Mouse (Mus musculus) NIH3T3 (cell line): ENCODE measurements around the gene Gsn.
A peak's percentile ranks its signal among the peaks of the same experiment; 100 is the strongest.

ENCODE experiments used
- DNase-seq: peaks from one replicate; pipeline ENCODE4 v3.0.0-alpha.2; 2012; ENCODE audit warnings: low read depth

The Gsn gene

GRCm38 (mm10) chr2:35253751-35254150 lies 2.4 kb upstream of the Gsn start:
- DNase-seq: no peak

- DNase-seq: peak; percentile 50
Observed at GRCm38 (mm10) chr2:35255004-35255403, 1.2 kb upstream of the Gsn start.

DNA sequence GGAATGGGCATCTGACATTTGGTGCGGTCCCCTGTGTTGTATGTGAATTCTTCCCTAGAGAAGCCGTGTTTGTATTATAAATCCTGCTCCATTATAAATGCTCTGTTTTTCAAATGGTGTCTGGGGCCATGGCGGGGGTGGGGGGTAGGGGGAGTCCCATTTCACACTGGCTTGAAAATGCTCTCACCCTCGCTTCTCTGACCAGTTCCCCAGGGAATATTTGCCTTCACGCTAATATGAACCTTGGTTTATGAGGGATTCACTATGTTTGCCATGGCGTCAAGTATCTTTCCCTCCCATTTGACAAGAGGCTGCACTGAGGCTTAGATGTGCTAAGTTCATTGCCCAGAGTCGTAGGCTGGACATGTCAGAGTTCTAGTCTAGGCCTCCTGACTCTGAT lies 718 bp upstream of the Gsn start:
- DNase-seq: no peak

DNA sequence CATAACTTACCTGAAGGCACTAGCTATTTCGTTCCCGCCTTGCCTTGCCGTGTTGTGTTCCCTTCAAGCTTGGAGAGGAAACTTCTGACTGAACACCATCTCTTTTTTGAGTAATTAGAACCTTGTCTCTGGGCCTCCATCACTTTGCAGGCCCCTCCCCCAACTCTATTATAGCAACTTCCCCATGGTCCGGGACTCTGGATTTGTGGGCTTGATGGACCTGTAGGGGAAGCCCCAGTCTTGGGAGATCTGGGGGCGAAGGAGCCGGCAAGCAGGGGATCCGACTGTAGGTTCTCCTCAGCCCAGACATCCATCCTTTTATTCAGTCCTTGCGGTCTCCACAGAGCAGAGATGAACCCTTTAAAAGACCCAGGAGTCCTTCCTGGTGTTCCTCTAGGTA lies 752 bp downstream of the Gsn start:
- peak; percentile 57 for DNase-seq

- peak; percentile 67 for DNase-seq
Observed at GRCm38 (mm10) chr2:35257886-35258285, 1.7 kb downstream of the Gsn start.

- DNase-seq: no peak
Observed at GRCm38 (mm10) chr2:35258590-35258989, 2.4 kb downstream of the Gsn start.

- DNase-seq: peak; percentile 75
Observed at GRCm38 (mm10) chr2:35259338-35260080, 3.3 kb downstream of the Gsn start.

DNA sequence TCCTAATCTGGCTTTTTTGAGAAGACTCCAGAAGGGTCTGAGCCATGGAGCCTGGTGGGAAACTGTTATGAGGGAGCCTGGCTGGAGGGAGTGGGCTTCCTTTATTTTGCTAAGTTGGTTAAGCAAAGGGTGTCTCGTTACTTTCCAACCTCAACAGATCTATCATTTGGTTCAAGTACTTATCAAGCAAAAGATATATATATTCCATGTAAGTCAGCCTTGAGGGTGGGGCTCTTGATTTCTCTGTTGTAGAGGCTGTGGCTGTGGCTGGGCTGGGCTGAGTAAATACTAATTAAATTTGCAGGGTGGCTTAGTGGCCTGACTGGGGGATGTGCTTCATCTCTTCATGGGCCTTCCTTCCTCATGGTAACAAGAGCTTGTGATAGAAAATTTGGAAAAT lies 4.1 kb downstream of the Gsn start:
- no peak for DNase-seq

DNA sequence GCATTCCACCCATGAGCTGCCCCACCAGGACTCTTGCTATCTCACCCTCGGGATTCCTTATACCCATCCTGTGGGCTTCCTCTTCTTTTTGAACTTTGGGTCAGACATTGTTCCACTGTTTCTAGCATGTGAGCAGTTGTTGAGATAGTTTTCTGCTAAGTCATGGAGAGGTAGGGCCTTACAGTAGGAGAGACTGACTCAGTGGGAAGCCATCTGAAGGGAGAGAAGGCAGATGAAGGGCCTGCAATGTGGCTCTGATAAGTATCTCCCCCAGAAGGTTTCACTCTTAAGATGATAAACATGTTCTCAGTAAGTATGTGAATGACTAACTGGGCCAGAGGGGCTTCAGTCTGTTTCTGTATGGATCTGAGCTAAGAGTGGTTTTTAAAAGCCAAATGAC lies 7.9 kb downstream of the Gsn start:
- DNase-seq: peak; percentile 58

- peak; percentile 90 for DNase-seq
Observed at GRCm38 (mm10) chr2:35265296-35265695, 9.1 kb downstream of the Gsn start.

GRCm38 (mm10) chr2:35265775-35266174 lies 9.6 kb downstream of the Gsn start:
- no peak for DNase-seq

- no peak for DNase-seq
Observed at GRCm38 (mm10) chr2:35266251-35266905, 10.2 kb downstream of the Gsn start.

GRCm38 (mm10) chr2:35267156-35267875 lies 11.1 kb downstream of the Gsn start:
- DNase-seq: no peak

DNA sequence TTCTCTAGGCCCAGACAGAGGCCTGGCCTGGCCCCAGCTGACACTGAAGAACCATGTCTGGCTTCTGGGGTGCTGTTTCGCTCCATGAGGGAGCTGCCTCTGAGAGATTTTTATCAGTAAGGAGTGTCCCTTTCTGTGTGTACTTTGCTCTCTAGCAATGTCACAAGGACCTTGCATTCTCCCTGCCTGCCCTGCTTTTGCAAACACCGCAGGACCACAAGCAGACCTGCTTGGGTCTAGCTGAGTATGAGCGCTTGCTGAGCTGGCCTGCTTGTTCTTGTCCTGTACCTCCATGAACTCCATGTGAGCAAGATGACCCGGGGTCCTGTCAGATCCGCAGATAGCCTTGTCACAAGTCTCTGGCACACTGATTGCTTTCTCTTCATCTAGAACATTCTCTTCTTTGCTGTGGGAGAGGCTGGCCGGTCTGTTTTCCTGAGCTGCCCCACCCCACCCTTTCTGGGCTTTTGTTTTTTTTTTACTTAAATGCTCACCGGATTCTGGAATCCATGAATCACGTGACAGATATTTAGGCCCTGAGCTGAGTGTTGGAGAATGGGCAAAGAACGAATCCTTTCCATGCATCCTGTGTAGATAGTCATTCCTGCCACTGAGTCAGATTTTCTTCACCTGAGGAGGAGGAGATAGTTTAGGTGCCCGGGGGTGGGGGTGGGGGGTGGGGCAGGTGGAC lies 11.8 kb downstream of the Gsn start:
- peak; percentile 39 for DNase-seq

DNA sequence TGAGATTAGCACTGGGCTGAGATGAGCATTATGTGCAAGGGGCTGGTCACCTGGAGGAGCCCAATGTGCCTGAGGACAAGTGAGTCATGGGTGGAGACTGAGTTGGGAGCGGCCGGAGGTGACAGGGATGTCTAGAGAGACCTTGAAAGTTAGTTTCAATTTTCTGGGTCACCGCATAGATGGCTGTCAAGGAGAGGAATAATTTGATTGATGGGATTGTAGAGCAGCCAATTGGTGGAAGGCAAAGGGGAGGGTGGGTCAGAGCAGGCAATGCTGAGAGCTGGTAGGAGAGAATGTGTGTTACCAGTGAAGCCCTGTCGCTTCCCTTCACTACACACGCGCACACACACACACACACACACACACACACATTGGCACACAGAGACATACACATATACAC lies 13.0 kb downstream of the Gsn start:
- DNase-seq: peak; percentile 67

GRCm38 (mm10) chr2:35269716-35270260 lies 13.6 kb downstream of the Gsn start:
- DNase-seq: peak; percentile 93

- peak; percentile 84 for DNase-seq
Observed at GRCm38 (mm10) chr2:35270531-35270984, 14.4 kb downstream of the Gsn start.

- peak; percentile 88 for DNase-seq
Observed at GRCm38 (mm10) chr2:35271817-35272216, 15.6 kb downstream of the Gsn start.

GRCm38 (mm10) chr2:35272881-35273280 lies 16.7 kb downstream of the Gsn start:
- no peak for DNase-seq

- DNase-seq: peak; percentile 93
Observed at GRCm38 (mm10) chr2:35273536-35273935, 17.4 kb downstream of the Gsn start.

DNA sequence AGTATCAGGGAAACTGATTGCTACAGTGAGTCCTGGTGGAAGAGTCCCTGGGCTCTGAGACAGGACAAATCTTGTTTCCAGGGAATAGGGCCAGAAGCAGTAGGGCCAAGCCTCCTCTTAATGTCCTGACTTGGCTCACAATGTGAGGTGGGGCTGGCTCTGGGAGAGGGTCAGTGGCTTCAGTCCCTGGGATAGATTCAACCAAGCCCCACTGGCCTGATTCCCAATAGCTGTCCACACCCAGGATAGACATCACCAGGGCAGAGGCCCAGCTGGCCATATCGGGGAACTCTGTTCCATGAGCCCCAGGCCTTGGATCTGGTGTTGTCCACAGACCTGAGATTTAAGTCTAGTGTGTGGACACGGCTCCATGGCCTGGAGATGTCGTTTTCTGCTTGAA lies 21.5 kb downstream of the Gsn start:
- peak; percentile 95 for DNase-seq
